Comparison of ENCODE assay signal across 8 mouse cellular contexts in the genomic region with DNA sequence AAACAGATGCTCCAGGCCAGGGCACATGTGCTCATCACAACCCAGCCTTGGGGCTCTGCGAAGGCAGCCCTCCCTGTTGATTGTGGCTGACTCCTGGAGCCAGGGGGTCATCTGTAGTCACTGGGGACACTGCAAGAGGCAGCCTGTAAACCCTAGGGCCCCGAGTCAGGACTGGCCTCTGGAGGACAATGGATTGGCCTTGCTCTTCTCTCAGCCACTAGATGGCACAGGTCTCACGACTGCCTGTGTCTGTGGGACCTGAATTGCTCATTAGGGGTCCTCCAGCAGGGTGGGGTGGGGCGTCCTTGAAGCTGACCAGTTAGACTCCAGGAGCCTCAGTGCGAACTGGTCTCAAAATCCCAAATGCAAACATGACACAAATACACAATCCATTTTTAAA. TPM values are rescaled to one million over a fixed set of nuclear protein-coding genes. Genes with fewer than 3 reads are reported as not detected.
DNase-seq lines count a peak whose midpoint lies in the region; ATAC-seq and TF ChIP-seq lines count a peak whose summit lies in the region.

No protein-coding gene starts in this region.

- TF ChIP-seq CTCF in CH12.LX (conservative IDR thresholded peaks at IDR 0.05 in 1 of 2, IDR thresholded peaks at IDR 0.05 in 1 of 2; ENCODE audit: low read depth in 2 of 2, low read length in 2 of 2), result peak in 1 of 2 experiments; percentile 51; a peak in 2 of 4 replicates
- TF ChIP-seq CTCF in intestine, postnatal 0 days (IDR thresholded peaks at IDR 0.05; ENCODE audit: low read depth), result peak; percentile 68
- peak; percentile 71 for TF ChIP-seq CTCF in stomach, postnatal 0 days (IDR thresholded peaks at IDR 0.05; ENCODE audit: low read depth)

- H3K4me2 ChIP-seq in heart, embryonic 12.5 days, result no peak overlapping the region
- H3K4me2 ChIP-seq in CH12.LX (ENCODE audit: insufficient read depth, low read depth, poor library complexity, severe bottlenecking), result no peak overlapping the region
- no peak overlapping the region for H3K4me2 ChIP-seq in intestine, postnatal 0 days (replicated peaks; ENCODE audit: low read depth)
- no peak overlapping the region for H3K4me2 ChIP-seq in stomach, postnatal 0 days (replicated peaks; ENCODE audit: low read depth)

- no peaks in the 10 kb centered on the region for H3K27me3 ChIP-seq in heart, embryonic 12.5 days (replicated peaks)
- H3K27me3 ChIP-seq in heart, embryonic 10.5 days (ENCODE audit: insufficient read depth, poor library complexity, severe bottlenecking), result no peaks in the 10 kb centered on the region
- H3K27me3 ChIP-seq in CH12.LX (replicated peaks), result no peaks in the 10 kb centered on the region
- H3K27me3 ChIP-seq in intestine, postnatal 0 days (replicated peaks; ENCODE audit: control insufficient read depth, insufficient read depth, low read length), result no peaks in the 10 kb centered on the region
- H3K27me3 ChIP-seq in stomach, postnatal 0 days (ENCODE audit: control insufficient read depth, insufficient read depth, low read length), result no peaks in the 10 kb centered on the region

- no peak overlapping the region for H3K27ac ChIP-seq in heart, embryonic 12.5 days (ENCODE audit: poor library complexity, severe bottlenecking)
- no peak overlapping the region for H3K27ac ChIP-seq in heart, embryonic 10.5 days
- no peak overlapping the region for H3K27ac ChIP-seq in CH12.LX (ENCODE audit: insufficient read depth, low read depth)
- no peak overlapping the region for H3K27ac ChIP-seq in intestine, postnatal 0 days (ENCODE audit: low read depth, low read length)
- no peak overlapping the region for H3K27ac ChIP-seq in stomach, postnatal 0 days (replicated peaks)

- DNase-seq in heart, embryonic 10.5 days (ENCODE audit: low spot score), result no peak
- no peak for DNase-seq in CH12.LX (ENCODE audit: extremely low read depth)
- peak; percentile 63 for DNase-seq in embryo, embryonic 10 days (ENCODE audit: low spot score)
- no peak for DNase-seq in stomach, postnatal 0 days (ENCODE audit: low spot score)
- no peak for DNase-seq in layer of hippocampus, adult 8-10 months (ENCODE audit: low spot score in 2 of 2)
- no peak for DNase-seq in gastrocnemius, postnatal 14 days

- intact Hi-C loops in gastrocnemius, postnatal 14 days (cut with DNase I; ENCODE audit: low total_unique reads), result no loop called here

- H3K4me3 ChIP-seq in heart, embryonic 12.5 days, result no peak overlapping the region
- no peak overlapping the region for H3K4me3 ChIP-seq in heart, embryonic 10.5 days
- no peak overlapping the region for H3K4me3 ChIP-seq in CH12.LX (replicated peaks in 1 of 3; ENCODE audit: low read depth in 2 of 3, low read length in 2 of 3, poor library complexity in 1 of 3)
- H3K4me3 ChIP-seq in intestine, postnatal 0 days (ENCODE audit: low read depth, low read length), result no peak overlapping the region
- H3K4me3 ChIP-seq in stomach, postnatal 0 days (ENCODE audit: low read depth, low read length), result no peak overlapping the region

- ATAC-seq in heart, embryonic 12.5 days (ENCODE audit: insufficient number of reproducible peaks, low FRiP score), result peak; percentile 55; the same call in 1 of the 2 replicates
- no peak for ATAC-seq in intestine, postnatal 0 days
- ATAC-seq in stomach, postnatal 0 days (ENCODE audit: low FRiP score, low TSS enrichment), result no peak

- peak; percentile 20 for TF ChIP-seq RAD21 in CH12.LX (IDR thresholded peaks at IDR 0.05; ENCODE audit: low read depth, low read length)

- H3K9me3 ChIP-seq in heart, embryonic 12.5 days (replicated peaks), result no peaks in the 10 kb centered on the region
- no peaks in the 10 kb centered on the region for H3K9me3 ChIP-seq in heart, embryonic 10.5 days
- H3K9me3 ChIP-seq in CH12.LX (replicated peaks; ENCODE audit: low read length), result no peaks in the 10 kb centered on the region
- no peaks in the 10 kb centered on the region for H3K9me3 ChIP-seq in intestine, postnatal 0 days (ENCODE audit: control insufficient read depth)
- H3K9me3 ChIP-seq in stomach, postnatal 0 days (ENCODE audit: control insufficient read depth, low read length), result no peaks in the 10 kb centered on the region

- in situ Hi-C loops in CH12.LX (cut with MboI; ENCODE audit: low pct_ligation_motif_present, low pct_unique_long_range_greater_than_20kb, low sequenced_read_pairs), result loop anchor here (5.0 kb wide), 1 partner anchor 44 kb away; no protein-coding TSS in a partner anchor

- no peak overlapping the region for H3K9ac ChIP-seq in heart, embryonic 12.5 days
- no peak overlapping the region for H3K9ac ChIP-seq in CH12.LX (ENCODE audit: insufficient read depth, low read depth)
- H3K9ac ChIP-seq in intestine, postnatal 0 days (ENCODE audit: low read depth, low read length), result no peak overlapping the region
- H3K9ac ChIP-seq in stomach, postnatal 0 days (ENCODE audit: low read length), result no peak overlapping the region

- H3K4me1 ChIP-seq in heart, embryonic 12.5 days (replicated peaks), result no peaks in the 10 kb centered on the region
- H3K4me1 ChIP-seq in heart, embryonic 10.5 days, result no peaks in the 10 kb centered on the region
- no peaks in the 10 kb centered on the region for H3K4me1 ChIP-seq in CH12.LX (ENCODE audit: control insufficient read depth in 1 of 2, insufficient read depth in 2 of 2)
- H3K4me1 ChIP-seq in intestine, postnatal 0 days (replicated peaks; ENCODE audit: control insufficient read depth, insufficient read depth, low read length), result no peaks in the 10 kb centered on the region
- H3K4me1 ChIP-seq in stomach, postnatal 0 days (replicated peaks; ENCODE audit: control insufficient read depth, insufficient read depth), result no peaks in the 10 kb centered on the region

- no peak for TF ChIP-seq EP300 in CH12.LX (IDR thresholded peaks at IDR 0.05; ENCODE audit: low read length)
- TF ChIP-seq EP300 in stomach, postnatal 0 days (optimal IDR thresholded peaks at IDR 0.05), result no peak

- dilution Hi-C loops in CH12.LX (cut with MboI; ENCODE audit: extremely low pct_ligation_motif_present, extremely low pct_unique_long_range_greater_than_20kb, low sequenced_read_pairs), result no loop called here

- no peak for TF ChIP-seq POLR2A in CH12.LX (IDR thresholded peaks at IDR 0.05; ENCODE audit: low read depth, low read length)

- WGBS in heart, embryonic 12.5 days, result 22% methylated on average over 5 of the region's 5 CpGs
- 28% methylated on average over 5 of the region's 5 CpGs for WGBS in heart, embryonic 10.5 days
- WGBS in intestine, postnatal 0 days, result 21% methylated on average over 5 of the region's 5 CpGs
- 24% methylated on average over 5 of the region's 5 CpGs for WGBS in stomach, postnatal 0 days

- no peaks in the 10 kb centered on the region for H3K79me2 ChIP-seq in CH12.LX (replicated peaks; ENCODE audit: control insufficient read depth, extremely low read depth, insufficient read depth, poor library complexity, severe bottlenecking)

- H3K36me3 ChIP-seq in heart, embryonic 12.5 days, result peaks cover 34% of the 10 kb centered on the region
- peaks cover 33% of the 10 kb centered on the region for H3K36me3 ChIP-seq in heart, embryonic 10.5 days
- peaks cover 11 to 39% of the 10 kb centered on the region in 2 experiments for H3K36me3 ChIP-seq in CH12.LX (replicated peaks in 1 of 2; ENCODE audit: control insufficient read depth in 1 of 2, insufficient read depth in 1 of 2, low read length in 1 of 2)
- H3K36me3 ChIP-seq in intestine, postnatal 0 days (ENCODE audit: control insufficient read depth, insufficient read depth), result peaks cover 14% of the 10 kb centered on the region
- no peaks in the 10 kb centered on the region for H3K36me3 ChIP-seq in stomach, postnatal 0 days (ENCODE audit: control insufficient read depth, insufficient read depth, low read length)

TF ChIP-seq in CH12.LX, 34 proteins besides CTCF, POLR2A, EP300 and RAD21:
- peak; percentile 50 for TF ChIP-seq SMC3 (IDR thresholded peaks at IDR 0.05; ENCODE audit: low read depth, low read length)
- TF ChIP-seq NRF1 (IDR thresholded peaks at IDR 0.05; ENCODE audit: low read depth, low read length), result no peak
- no peak for TF ChIP-seq E2F4 (IDR thresholded peaks at IDR 0.05; ENCODE audit: insufficient replicate concordance, low read depth, low read length)

RNA-seq across cellular contexts. Expression of a gene that starts 19.2 kb away (rescaled TPM):
- polyA plus RNA-seq in heart, embryonic 12.5 days (2016; fragmentation: Nextera tagmentation; extraction: Ambion mirVana), result 2.0 and 2.1 TPM in 2 replicates
- polyA plus RNA-seq in heart, embryonic 10.5 days (2016; fragmentation: Nextera tagmentation; extraction: Ambion mirVana), result 2.6 and 4.6 TPM in 2 replicates
- total RNA-seq in CH12.LX (2012; rRNA removed), result not detected in 2 replicates
- total RNA-seq in CH12.LX (2014; rRNA removed), result not detected in 2 replicates
- polyA plus RNA-seq in CH12.LX (2012; ENCODE audit: insufficient read length, low read depth), result not detected in 2 replicates
- polyA plus RNA-seq in intestine, postnatal 0 days (2015; fragmentation: Nextera tagmentation; extraction: Ambion mirVana), result 2.9 and 3.5 TPM in 2 replicates
- polyA plus RNA-seq in stomach, postnatal 0 days (2015; fragmentation: Nextera tagmentation; extraction: Ambion mirVana), result 1.5 and 2.3 TPM in 2 replicates
- total RNA-seq in layer of hippocampus, adult 8-10 months (2022), result 10 to 100 TPM; 35.4 to 39.1 (median 37.8) TPM
- total RNA-seq in gastrocnemius, postnatal 14 days (2021), result under 1 TPM; 0.29 to 0.37 TPM

RNA-seq across cellular contexts. Expression of a gene that starts 45.6 kb away (rescaled TPM):
- 35.3 and 36.6 TPM in 2 replicates for polyA plus RNA-seq in heart, embryonic 12.5 days (2016; fragmentation: Nextera tagmentation; extraction: Ambion mirVana)
- polyA plus RNA-seq in heart, embryonic 10.5 days (2016; fragmentation: Nextera tagmentation; extraction: Ambion mirVana), result 37.7 and 47.6 TPM in 2 replicates
- total RNA-seq in CH12.LX (2012; rRNA removed), result 34.5 and 38.0 TPM in 2 replicates
- 47.4 and 50.1 TPM in 2 replicates for total RNA-seq in CH12.LX (2014; rRNA removed)
- 43.4 and 47.9 TPM in 2 replicates for polyA plus RNA-seq in CH12.LX (2012; ENCODE audit: insufficient read length, low read depth)
- 25.5 and 29.4 TPM in 2 replicates for polyA plus RNA-seq in intestine, postnatal 0 days (2015; fragmentation: Nextera tagmentation; extraction: Ambion mirVana)
- 33.4 and 33.6 TPM in 2 replicates for polyA plus RNA-seq in stomach, postnatal 0 days (2015; fragmentation: Nextera tagmentation; extraction: Ambion mirVana)
- 100 to 1,000 TPM in 1 of 4 experiments, 10 to 100 TPM in 3; 87.7 to 101 (median 92.7) TPM for total RNA-seq in layer of hippocampus, adult 8-10 months (2022)
- 10 to 100 TPM; 26.3 to 29.4 TPM for total RNA-seq in gastrocnemius, postnatal 14 days (2021)
